Mouse (Mus musculus): ENCODE measurements around the gene Tbc1d12.
A peak's percentile ranks its signal among the peaks of the same experiment; 100 is the strongest.
"Not testable (repeated sequence)": the region's sequence is repeated elsewhere in the genome, so short reads cannot be mapped to it uniquely, and the experiment has no call there.

Gene Tbc1d12

DNA sequence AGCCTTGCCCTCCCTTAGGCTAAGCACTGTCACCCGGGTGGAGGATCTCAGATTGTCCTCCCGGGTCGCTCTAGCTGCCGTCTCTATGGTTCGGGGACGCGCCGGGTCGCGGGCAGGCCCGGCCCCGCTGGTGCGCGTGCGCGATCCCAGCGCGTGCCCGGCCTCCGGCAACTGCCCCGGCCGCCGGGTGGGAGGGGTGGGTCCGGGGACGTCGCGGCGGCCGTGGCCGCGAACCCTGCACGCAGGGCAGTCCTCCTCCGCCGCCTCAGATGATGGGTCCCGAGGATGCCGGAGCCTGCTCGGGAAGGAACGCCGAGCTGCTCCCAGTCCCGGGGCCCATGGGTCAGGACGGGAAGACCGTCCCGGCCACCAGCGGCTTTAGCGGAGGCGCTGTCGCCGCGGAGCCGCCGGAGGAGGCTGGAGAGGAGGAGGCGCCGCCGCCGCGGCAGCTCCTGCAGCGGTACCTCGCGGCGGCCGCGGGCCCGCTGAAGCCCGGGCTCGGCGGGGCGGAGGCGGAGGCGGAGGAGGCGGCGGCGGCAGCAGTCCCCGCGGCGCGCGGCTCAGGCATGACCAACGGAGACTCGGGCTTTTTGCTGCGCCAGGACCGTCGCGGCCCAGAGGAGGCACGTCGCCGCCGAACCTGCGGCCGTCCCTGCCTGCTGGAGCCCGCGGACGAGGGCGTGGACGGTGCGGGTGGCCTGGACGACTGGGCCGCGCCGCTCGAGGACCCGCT lies at the start of gene Tbc1d12:
Gene Tbc1d12, plus strand, starts transcription at position 142 of the 733 bp plus-strand sequence.
- DNase-seq (ENCODE audit: low spot score), result peak; percentile 90

DNA sequence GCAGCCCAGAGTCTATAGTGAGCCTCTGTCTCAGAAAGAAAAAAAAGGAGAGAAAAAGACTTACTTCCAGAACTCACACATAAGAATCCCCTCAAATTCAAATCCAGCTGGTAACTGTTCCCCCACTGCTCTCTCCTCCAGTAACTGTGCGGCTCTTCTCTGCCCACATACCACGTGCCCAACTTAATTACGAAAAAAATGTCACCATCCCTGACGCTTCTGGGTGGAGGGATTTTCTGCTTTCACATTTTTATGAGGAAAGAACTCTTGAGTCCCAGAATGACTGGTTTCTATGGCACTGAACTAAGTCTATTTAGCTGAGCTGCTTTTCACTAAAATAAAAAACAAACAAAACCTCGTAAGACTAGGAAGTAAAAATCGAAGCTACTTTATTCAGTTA lies 48.6 kb upstream of the Tbc1d12 start:
- DNase-seq (ENCODE audit: low spot score), result no peak

DNA sequence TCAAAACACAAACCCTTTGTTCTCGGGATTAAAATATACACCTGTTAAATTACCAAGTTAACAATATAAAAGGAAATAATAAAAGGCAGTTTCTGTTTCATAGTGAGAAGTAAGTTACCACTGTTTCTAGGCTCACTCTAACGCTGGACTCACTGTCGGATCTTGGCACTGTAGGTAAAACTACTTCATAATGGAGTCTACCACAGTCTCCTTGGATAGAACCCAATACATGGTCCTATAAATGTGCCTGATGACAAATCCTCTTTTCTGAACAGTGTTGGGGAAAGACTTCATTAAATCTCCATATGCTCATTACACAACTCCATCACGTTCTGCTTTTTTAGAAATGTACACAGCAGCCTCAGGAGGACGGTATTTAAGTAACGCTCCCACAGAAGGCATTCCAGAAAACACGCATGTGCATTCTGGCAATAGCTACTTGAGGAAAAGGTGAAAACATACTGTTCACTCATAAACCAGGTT lies 42.8 kb upstream of the Tbc1d12 start:
- no peak for DNase-seq (ENCODE audit: low spot score)

DNA sequence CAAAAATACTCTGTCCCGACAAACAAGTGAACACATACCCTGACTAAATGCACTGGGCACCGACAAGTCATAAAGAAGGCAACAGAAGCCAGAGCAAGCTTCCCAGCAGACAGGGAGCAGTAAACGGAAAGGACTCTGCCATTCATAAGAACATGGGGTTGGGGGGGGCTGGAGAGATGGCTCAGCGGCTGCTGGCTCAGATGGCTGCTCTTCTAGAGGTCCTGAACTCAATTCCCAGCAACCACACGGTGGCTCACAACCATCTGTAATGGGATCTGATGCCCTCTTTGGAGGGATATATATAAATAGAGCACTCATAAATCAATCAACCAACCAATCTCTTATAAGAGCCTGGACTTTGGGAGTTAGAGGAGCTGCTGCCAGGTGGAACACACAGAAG lies 39.8 kb upstream of the Tbc1d12 start:
- DNase-seq (ENCODE audit: low spot score), result no peak

DNA sequence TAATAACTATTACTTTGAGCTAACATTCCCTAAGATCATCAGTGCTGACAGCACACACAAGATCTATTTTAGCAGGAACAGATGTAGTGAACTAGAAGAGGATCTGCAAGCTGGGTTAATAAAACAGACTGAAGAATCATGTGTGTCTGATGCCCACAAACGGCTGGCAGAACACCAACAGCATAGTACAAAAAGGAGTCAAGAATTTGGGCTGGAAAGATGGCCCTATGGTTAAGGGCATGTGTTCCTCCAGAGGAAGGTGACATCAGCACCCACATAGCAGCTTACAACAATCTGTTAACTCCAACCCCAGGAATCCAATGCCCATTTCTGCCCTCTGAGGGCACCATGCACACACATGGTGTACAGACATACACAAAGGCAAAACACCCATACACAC lies 38.1 kb upstream of the Tbc1d12 start:
- no peak for DNase-seq (ENCODE audit: low spot score)

DNA sequence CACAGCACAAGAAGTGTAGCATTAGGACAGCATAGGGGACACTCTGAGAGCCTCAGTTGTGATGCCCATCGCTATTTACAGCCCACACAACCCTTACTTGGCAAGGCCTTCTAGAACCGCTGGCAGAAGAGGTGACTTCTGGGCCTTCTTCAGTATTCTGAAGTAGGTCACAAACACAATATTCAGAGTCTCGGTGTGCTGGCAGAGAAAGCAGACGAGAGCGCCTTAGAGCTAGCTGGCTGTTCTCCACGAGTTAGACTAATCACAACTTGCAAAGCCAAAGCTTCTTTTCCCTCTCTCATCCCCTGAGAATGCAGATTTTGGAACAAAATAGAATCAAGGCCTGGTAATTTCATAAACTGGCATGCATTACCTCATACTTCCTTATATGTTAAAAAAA lies 37.6 kb upstream of the Tbc1d12 start:
- no peak for DNase-seq (ENCODE audit: low spot score)

DNA sequence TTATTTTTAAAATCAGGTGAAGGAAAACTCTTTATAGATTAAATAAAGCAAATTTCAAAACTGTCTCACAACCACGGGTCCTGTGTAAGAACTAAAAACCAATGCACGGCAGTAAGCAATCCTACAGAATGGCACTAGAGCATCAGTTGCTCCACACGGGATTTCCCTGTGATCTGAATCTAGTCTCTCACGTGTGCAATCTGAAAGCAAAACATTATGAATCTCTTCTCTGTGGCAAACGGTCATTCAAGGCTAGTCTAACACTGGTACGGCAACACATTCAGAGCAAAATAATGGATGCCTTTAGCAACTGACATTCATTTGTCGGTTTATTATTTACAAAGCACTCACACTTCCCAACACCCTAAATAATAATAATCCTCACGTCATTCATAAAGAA lies 18.2 kb upstream of the Tbc1d12 start:
- DNase-seq (ENCODE audit: low spot score), result no peak

DNA sequence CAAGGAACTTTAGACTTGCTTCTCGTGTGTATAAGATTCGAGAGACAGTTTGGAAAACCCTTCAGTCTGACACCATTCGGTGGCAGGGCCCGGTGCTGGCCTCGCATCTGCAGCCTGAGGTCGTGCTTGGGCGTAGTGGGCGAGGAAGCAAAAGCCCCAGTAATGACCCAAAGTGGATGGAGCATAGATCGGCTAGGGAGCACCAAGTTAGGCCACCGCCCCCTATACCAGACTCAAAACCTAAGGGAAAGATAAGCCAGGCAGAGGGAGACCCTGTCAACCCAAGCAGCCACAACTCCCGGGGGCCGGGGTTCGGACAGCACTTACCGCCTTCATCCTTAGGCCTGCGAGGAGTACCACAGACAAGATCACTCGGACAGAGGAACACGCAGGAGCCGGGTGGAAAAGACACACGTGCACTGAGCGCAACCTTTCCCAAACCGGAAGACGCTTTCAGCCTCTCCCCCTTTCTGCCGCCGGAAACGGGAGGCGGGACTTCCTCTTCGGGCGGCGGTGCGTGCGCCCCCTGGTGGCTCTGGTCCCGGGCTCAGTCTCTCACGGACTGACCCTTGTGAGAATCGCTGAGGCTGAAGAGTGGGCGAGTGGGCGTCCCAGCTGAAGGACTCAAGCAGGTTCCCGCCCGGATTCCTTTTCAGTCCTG lies 17.5 kb upstream of the Tbc1d12 start, which contains the start of gene Noc3l:
Gene Noc3l, minus strand, starts transcription at position 472 of the 661 bp plus-strand sequence.
- peak; percentile 90 for DNase-seq (ENCODE audit: low spot score)

DNA sequence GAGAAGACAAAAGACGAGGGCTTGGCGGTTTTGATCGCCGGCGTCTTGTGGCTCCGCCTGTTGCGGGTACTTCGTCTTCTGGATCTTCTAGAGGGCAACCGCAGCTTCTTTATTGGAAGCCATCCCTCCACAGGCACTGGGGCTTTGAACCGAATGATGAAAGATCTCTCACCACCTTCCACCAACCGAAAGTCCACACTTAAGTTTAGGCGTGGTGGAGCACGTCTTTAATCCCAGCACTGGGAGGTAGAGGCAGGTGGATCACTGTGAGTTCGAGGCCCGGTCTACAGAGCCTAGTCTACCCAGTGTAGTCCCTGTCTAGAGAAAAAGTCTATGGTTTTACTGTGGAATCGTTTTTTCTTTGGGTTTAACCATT lies 17.0 kb upstream of the Tbc1d12 start:
- DNase-seq (ENCODE audit: low spot score), result no peak

DNA sequence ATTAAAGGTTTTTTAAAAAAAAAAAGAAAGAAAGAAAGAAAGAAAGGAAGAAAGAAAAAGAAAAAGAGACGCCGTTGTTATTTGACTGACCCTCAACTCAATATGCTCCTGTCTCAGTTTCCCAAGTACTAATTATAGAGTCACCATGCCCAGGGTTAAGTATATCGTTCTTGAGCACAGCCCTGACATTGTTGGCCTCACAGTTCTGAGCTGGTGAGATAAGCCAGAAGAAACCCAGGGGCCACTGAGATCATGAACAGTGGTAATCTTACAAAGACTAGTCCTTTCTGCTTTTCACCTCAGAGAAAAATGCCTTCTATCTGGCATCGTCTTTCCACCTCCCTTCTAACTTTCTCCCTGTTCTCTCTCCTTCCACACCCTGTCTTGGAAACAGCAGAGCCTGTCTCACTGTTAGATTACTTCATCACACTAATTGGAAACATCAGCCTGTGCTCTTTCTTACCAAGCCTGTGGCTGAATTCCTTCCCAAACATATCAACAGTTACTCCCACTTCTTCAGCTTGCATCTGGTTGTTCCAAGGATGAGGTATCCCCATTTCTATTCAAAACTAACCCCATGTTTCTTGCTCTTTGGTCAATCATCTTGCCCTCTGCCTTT lies 16.1 kb upstream of the Tbc1d12 start:
- no peak for DNase-seq (ENCODE audit: low spot score)

DNA sequence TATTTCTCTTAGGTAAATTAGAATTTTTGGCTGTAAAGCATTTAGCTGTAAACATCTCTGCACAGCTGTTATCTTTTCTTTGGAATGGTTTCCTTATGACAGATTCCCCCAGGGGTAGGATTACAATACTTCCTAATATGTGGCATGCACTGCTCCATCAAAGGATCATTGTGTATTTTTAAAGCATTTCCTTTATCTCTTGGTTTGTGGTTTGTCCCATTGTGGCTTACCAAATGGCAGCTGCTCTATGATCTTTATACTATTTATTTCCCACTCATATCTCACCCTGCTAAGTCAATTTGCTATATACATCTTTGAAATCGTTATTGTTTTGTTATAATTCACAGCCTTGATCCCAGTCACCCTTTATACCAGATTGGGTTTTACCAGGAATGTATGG lies 3.2 kb upstream of the Tbc1d12 start:
- DNase-seq (ENCODE audit: low spot score), result no peak

DNA sequence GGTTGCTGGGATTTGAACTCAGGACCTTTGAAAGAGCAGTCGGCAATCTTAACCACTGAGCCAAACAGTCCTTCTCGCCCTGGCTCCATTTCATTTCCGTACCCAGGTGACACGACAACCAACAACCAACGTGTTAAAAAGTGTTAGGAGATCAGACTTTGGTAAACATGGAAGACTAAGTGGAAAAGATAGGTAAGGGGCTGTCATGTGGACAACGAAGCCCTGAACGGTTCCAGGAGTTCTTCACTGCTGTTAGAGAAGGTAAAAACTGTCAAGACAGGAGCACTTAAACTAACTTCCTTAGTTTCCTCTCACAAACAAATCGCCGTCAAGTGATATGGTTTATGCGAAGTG lies 318 bp upstream of the Tbc1d12 start:
- no peak for DNase-seq (ENCODE audit: low spot score)

DNA sequence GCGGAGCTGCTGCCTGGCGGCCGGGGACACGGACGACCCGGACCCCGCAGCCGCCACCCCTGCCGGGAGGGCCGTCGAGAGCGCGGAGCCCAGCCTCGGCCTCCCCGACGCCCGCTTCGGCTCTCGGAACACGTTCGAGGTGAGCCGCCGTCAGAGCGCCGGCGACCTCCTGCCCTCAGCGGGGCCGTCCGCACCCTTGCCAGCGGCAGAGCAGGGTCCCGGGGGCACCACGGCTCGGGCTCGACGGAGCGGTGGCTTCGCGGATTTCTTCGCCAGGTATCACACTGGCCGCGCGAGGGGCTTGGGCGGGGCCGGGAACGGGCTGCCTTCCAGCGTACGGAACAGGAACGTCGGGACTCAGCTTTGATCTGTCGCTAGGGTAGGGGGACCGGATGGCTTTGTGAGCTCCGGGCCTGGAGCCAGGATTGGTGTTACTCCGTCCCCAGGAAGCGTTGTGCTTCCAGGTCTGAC lies 827 bp downstream of the Tbc1d12 start:
- peak; percentile 57 for DNase-seq (ENCODE audit: low spot score)

DNA sequence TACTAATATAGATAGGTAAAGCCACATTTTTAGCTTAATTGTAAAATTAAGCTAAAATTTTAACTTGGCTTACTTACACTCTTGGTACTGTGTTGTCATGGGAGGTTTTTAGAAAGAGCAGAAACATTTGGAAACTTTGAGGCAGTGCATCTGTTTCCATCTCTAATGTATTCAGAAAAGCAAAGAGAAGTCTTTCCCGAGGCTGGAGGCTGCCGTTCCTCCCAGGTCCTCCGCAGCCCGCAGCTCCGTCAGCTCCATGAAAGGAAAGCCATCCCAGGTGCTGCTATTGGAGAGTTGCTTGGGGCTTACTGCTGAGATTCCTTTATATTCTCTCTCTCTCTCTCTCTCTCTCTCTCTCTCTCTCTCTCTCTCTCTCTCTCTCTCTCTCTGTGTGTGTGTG lies 8.4 kb downstream of the Tbc1d12 start:
- DNase-seq (ENCODE audit: low spot score), result no peak

DNA sequence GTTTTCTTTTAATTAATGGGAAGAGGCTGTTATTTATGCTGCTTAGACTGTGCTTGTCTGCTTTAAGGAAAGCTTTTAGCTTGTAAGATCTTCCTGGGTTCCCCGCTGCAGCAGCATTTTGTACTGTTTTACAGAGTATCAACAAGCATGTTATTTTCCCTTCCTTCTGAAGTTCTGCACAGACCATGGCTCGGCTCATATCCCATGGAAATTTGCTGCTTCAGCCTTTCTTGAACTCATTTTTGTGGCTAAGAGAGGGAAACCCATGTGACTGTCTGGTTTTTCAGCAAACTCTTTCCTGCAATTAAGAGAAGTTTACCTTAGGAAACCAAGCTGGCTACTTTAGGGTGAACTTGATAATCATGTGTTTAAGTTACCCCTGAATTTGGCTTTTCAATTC lies 10.0 kb downstream of the Tbc1d12 start:
- no peak for DNase-seq (ENCODE audit: low spot score)

DNA sequence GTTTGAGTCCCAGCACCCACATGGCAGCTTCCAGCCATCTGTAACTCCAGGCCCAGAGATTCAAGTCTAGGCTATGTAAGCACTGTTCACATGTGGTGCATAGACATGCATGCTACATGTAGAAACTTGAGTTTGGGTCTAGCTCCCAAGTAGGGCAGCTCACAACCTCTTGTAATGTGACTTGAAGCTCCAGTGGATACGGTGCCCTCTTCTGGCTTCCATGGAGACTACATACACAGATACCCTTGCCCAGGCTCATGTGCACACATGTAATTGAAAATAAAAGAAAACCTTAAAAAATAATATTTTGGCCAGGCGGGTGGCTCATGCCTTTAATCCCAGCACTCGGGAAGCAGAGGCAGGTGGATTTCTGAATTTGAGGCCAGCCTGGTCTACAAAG lies 21.8 kb downstream of the Tbc1d12 start:
- DNase-seq (ENCODE audit: low spot score), result no peak

DNA sequence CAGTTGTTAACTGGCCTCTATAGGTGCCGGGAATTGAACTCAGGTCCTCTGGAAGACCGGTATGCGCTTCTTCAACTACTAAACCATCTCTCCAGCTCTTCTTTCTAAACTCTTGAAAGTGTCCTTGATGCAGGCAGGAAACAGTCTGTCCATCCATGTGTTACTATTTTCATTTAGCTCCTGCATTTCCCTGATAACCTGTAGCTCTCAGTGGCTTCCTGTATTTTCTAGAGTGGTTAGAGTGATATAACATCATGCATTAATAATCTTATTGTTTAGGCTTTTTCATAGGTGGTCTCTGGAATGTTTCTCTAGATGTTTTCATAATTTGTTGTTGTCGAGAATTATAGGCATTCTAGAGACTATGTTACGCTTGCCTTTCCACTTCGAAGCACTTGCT lies 26.1 kb downstream of the Tbc1d12 start:
- no peak for DNase-seq (ENCODE audit: low spot score)

DNA sequence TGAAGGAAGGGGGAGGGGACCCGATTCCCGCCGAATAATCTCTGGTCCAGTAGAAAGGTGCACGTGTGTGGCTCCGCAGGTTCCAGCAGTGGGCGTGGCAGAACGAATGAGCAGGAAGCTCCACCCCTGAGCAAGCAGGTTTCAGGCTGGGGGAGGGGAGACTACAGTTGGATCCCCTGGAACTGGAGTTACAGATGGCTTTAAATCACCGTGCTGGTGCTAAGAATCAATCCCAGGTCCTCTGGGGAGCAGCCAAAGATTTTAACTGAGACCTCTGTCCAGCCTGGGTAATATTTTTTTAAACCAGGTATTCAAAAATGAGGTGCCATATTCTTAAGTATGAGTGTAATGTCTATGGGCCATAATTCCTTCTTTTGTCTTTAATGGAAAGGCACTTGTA lies 38.4 kb downstream of the Tbc1d12 start:
- not testable (repeated sequence) for DNase-seq (ENCODE audit: low spot score)

DNA sequence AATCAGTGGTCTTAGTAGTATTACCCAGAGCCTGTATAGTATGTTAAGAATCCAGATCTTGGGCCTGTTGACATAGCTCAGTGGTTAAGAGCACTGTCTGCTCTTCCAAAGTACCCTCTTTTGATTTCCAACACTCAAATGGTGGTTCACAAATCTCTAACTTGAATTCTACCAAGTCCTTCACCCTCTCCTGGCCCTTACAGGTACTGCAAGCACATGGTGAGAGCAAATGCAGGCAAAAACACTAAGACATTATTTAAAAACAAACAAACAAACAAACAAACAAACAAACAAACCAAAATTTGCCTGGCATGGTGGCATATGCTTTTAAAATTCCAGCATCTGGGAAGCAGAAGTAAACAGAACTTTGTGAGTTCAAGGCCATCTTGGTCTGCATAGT lies 43.9 kb downstream of the Tbc1d12 start:
- no peak for DNase-seq (ENCODE audit: low spot score)

DNA sequence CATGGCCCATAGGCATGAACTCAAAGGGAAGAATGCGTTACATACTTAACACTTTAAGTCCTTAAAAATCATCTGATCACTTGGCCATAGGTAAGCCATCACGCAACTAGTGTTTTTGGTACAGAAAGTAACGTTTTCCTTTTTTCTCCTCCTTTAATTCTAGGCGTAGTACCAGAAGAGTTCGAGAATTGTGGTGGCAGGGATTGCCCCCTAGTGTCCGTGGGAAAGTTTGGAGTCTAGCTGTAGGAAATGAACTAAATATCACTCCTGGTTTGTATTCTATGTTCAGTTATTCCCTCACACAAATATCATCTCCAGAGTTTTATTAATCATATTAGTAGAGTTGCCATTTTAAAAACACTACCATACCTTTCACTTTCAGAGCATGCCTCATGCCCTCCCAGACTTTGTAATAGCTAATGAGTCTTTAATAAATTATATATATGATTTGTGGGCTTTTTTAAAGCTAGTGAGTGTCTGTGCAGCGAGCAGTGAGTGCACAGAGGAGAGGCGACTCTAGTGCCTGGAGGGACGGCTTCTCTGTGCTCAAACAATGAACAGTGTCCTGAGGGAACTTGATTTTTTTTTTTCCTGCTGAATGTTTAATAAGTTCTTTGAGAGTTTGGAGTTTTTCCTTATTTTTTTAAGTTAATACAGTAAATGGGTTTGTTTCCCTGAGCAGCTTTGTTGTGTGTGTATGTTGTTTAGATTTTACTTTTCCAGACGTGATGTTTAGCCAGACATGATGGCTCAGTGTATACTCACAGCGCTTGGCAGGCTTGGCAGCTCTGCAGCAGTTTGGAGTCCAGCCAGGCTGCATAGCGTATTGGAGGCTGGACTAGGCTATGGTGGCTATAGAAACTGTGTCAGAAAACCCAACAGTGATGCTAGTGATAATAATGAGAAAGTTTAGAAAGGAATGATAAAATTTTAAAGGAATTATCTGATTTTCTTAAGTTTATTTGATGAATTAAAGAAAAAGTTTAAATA lies 65.1 kb downstream of the Tbc1d12 start:
- DNase-seq (ENCODE audit: low spot score), result no peak

DNA sequence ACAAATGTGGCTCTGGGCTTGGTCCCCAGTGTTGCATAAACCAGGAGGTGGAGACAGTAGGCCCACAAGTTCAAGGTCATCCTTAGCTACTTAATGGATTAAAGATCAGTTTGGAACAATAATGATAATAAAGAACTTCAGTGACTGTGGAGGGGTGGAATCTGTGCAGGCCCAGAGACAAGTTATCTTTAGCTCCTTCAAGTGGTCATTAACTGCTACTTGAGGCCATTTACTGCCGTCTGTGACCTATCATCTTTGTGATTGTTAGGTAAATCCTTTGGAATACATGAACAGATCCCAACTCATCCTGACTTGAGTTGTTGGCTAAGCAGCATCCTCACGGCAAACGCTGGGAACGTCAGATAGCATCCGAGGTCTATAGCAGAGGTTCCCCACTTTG lies 66.1 kb downstream of the Tbc1d12 start:
- no peak for DNase-seq (ENCODE audit: low spot score)

DNA sequence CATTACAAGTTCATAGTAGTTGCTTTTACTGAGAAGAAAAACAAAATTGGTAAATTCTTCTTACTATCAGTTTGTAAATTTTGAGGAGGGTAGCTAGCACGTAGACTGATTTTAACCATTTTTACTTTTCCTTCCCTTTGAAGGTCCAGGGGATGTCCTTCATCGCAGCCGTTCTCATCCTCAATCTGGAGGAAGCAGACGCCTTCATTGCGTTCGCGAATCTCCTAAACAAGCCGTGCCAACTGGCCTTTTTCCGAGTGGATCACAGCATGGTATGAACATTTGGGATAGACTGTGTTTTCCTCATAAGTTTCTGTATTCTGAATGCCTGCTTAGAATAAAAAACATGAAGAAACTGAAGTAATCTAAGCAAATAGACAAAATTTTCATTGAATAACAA lies 77.4 kb downstream of the Tbc1d12 start:
- no peak for DNase-seq (ENCODE audit: low spot score)
